Mouse (Mus musculus) naive thymus-derived CD4-positive, alpha-beta T cell, adult 5 months (primary cell): ENCODE measurements around the gene Galntl6. TPM values are rescaled to one million over a fixed set of nuclear protein-coding genes. Genes with fewer than 3 reads are reported as not detected.

ENCODE experiments used
- polyA plus RNA-seq: library from polyadenylated mRNA; unstranded; fragments of 100-300 nt; shearing (Covaris generic); gene quantifications from one replicate; pipeline ENCODE4 v1.2.1, GENCODE M21; 2017

Gene Galntl6
- not detected for polyA plus RNA-seq

DNA sequence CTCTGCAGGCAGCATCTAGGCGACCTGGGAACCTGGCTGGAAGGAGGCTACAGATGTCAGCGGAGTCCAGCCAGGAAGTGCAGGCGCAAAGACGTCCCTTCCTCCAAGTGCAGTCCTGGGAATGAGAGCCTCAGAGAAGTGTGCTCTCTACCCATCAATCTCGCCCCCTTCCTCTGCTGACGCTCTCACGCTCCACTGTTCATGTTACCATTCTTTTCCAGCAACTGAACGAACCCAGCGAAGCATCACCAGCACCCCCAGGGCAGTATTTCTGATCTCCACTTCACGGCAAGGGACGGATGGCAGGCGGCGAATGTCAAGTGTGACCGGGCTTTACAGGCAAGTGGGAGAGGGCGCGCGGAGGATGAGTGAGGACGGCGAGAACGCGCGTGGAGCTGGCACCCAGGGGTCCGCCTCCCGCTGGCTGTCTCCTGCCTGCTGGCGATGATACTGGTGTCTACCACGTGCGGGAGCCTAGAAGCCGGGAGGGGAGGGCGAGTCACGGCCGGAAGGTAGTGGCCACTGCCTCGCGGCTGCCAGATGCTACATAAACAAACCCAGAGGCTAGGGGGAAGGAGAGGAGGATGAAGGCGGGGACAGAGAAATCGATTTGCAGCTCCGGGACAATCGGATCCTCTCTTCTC is at the start of gene Galntl6:
Gene Galntl6 (minus strand): TSS at position 445 of the 644 bp plus-strand sequence.

DNA sequence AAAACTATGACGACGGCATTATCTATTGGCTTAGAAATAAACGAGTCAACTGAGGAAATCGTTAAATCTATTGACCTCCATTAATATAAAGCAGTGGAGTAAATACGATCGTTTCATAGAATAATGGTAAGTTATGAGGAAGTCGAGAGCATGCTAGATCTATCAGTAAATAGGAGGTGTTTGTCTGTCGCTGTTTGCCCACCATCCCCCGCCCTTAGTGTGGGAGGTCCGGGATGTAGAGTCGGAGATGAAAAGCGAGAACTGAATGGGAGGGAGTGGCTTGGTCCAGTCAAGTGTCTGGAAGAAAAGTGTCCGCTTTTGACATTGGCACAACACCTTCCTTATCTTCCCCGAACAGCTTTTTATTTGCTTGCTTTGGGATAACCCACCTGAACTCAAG is 763 bp downstream of the Galntl6 start, which contains the start of gene BC030500:
Gene BC030500 (plus strand): TSS at position 79 of the 400 bp plus-strand sequence.

Other genes with a start within 250 kb of the Galntl6 start
- gene BC030500, start 885 bp downstream of the Galntl6 start, polyA plus RNA-seq, result not detected